Mouse (Mus musculus): Measurements from ENCODE around the gene Sec16a.

Sec16a gene

DNA sequence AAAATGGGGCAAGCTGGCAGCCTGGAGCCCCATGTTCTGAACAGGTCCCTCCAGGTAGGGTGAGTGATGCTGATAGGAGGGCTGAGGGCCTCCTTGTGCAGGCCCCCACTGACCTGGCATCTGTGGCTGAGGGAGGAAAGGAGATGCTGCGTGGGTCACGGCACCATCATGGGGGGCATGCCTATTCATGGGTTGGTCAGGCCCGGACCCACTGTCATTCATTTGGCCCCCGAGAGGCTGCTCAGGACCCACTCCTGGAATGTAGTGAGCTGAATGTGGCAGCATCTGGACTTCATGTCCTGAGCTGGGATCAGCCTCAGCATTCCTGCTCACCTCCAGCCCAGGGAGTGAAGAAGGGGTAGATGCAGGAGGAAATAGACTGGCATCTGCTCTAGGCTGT lies 3.8 kb downstream of the Sec16a start:
- no peak for DNase-seq (ENCODE audit: low read depth, low spot score)

DNA sequence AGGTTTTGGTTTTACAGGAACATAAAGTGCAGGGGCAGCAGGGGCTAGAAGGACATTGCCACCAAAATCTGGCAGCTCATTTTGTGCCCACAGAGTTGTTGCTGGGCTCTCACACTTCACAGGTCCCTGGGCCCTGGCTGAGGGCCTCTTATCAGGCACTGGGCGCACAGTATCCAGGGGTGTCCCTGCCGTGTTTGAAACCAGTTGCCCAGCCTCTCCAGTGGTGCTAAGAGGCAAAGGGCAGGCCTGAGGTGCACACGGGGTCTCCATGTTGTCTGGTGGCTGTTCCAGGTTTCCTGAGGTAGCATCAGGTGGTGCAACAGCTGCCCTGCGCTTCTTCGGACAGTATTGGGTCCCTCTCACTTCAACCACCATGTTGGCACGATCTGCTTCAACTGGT lies 5.3 kb downstream of the Sec16a start:
- no peak for DNase-seq (ENCODE audit: low read depth, low spot score)

DNA sequence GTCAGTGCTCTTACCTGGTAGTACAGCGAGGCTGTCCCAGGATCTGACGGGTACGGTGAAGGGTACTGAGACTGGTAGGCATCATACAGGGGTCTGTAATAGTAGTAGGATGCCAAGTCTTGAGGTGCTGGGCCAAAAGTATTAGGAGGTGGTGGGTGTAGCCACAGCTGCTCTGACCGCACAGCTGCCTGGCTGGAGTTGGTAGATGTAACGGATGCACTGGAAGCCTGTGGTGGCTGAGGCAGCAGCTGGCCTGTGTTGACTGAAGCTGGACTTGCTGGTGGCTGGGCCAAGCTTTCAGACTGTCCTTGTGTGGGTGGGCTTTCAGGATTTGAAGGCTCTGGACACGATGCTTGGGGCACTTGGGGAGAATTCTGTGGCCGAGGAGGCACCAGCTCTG lies 6.6 kb downstream of the Sec16a start:
- DNase-seq (ENCODE audit: low read depth, low spot score) = no peak

DNA sequence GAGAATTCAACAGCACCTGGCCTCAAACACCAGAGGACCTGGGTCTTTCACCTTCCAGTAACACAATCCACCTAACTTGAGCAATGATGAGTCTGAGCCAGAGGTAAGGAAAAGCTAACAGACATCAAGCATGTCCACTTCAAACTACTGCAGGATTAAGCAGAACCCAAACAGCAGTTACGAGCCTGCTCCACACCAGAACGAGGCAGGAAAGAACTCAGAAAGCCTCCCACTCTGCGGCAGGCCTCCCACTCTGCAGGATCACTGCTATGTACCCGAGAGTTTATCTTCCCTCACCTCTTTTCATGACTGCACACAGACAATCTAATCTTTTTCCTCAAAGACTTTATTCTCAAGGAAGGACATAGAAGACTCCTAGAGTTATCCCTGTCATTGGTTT lies 7.8 kb downstream of the Sec16a start:
- DNase-seq (ENCODE audit: low read depth, low spot score) = no peak

DNA sequence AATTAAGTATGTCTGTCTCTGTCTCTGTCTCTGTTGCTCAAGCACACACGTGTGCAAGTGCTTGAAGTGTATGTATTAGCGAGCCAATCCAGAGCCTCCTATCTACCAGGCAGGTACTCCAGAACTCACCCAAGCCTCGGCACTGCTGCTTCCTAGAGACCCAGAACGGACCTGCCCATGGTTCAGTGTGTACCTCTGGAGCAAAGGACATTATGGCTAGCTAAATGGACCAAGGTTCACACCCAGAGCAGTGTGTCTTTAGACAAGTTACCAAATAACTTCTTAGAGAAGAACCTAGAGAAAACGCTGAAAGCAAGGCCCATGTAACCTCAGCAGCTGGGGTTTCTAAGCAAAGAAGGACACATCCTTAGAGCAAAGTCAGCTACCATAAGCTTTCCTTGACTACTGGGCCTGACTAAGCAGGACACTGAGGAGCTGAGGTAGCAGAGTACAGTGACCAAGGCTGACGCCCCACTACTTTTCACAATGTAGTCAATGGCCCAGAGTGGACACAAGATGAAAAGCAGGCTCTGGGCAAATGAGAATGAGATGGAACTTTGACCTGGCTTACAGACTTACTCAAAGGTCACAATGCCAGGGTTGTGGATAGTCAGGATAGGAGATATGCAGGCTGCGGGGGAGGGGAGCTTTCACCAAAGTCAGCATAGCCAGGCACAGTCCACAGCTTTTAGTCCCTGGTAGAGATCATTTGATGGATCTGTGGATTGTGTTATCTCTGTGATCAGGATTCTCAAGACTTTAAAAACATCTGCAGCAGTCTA lies 10.0 kb downstream of the Sec16a start:
- no peak for DNase-seq (ENCODE audit: low read depth, low spot score)

DNA sequence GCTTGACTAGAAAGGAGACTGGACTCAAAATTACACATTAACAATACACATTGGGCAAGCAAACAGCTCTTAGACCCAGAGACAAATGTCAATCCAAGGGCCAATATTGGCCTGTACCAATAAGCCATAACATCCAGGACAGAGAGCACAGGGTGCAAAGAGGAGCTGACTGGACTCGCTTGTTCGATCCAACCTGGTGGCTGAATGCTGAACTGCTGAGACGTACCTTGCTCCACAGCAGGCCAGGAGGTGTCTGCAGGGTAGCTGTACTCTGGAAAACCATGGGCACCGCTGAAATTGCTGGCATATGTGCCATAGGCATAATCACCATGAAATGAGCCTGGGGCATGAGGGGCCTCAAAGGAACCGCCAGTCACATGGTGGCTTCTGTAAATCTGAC lies 15.2 kb downstream of the Sec16a start:
- no peak for DNase-seq (ENCODE audit: low read depth, low spot score)

DNA sequence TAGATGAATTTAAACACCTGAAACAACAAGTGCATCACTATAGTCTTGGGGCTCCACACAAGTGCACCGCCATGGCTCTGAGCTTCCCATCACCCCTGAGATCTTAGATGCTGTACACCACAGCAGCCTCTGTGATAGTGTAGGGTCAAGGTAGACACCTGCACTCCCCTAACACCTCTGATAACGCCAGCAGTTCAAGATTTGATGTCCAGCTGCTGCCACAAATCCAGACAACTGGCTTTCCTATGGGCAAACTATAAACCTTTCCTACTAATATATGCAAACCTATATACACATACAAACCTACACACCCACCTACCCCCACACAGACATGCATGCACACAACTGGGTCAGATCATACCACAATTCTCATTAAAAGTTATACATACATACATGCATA lies 20.5 kb downstream of the Sec16a start:
- DNase-seq (ENCODE audit: low read depth, low spot score) = no peak

DNA sequence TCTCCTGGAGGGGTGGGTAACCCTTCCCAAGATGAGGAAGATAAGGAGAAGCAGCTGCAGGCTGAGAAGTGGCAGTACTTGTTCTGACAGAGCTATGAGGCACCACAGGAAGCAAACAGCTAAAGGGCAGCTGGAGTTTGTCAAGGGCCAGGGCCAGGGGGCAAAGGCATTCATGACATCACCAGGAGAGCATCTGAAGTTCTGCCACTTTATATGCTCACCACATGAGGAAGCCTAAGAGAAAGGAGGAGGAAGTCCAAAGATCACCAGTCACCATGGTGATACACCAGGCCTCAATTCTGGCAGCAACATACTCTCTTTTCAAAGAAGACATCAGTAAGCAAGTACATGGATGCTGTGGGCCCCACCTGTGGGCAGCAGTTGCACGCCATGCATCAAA lies 21.9 kb downstream of the Sec16a start:
- DNase-seq (ENCODE audit: low read depth, low spot score) = no peak

DNA sequence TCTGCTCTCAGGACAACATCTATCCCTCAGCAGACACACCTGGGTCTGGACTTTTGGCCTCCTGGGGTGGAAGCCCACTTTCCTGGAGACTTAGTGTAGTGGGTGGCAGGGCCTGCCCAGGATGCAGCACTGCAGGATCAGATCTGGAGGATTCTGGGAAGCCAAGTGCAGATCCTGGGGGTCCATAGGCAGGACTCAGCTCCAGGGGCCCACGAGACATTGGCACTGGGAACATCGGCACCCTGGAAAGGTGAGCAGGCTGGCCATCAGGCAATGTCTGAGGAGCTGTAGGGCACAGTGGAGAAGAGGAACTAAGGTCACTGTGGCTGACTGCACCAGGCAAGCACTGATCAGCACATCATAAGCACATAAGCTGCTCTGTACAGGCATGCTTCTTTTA lies 23.0 kb downstream of the Sec16a start:
- no peak for DNase-seq (ENCODE audit: low read depth, low spot score)

DNA sequence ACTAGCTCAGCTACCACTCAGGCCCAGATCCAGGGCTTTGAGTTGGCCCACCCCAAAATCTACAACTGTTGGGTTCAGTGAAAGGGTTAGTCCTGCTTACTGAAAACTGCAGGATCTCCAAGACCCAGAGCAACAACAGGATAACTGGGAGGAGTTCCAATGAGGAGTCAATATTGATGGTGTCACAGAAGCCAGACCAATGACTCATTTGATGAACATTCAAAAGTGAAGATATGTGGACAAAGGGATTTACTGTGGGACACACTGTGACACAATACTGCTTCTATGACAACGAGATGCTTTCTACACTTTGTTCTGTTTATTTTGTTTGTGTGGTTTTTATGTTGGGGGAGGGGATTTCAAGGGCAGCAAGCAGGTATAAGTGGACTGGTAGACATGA lies 26.9 kb downstream of the Sec16a start:
- DNase-seq (ENCODE audit: low read depth, low spot score) = no peak

DNA sequence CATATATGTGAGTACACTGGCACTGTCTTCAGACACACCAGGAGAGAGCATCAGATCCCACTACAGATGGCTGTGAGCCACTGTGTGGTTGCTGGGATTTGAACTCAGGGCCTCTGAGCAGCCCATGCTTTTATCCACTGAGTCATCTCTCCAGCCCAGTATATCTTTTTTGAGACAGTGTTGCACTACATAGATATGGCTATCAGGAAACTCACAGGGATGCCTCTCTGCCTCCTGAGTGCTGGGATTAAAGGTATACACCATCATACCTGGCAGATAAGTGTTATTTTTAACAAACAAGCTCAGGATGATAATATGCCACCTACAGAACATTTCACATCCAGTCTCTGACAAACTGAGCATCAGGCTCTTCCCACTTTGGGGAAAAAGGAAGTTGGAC lies 27.9 kb downstream of the Sec16a start:
- DNase-seq (ENCODE audit: low read depth, low spot score) = no peak

DNA sequence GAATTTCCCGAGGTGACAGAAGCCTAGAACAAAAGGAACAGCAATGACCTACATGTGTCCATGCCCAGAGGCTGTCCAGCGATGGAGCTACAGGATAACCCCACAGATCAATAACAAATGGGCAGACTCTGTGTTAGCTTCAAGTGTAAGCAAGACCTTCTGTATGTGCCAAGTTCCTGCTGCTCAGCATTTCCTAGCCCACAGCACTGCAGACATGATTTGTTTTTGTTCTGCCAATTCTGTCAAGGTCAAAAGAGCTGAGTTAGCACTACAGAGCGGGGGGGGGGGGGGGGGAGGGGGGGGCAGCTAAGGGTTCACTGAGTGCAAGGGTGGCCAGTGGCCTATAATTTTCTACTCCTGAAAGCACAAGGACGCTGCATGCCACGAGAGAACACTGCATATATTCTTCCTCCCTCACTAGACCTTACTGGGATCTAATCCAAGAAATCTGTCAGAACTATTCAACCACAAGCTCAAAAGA lies 34.0 kb downstream of the Sec16a start:
- no peak for DNase-seq (ENCODE audit: low read depth, low spot score)

DNA sequence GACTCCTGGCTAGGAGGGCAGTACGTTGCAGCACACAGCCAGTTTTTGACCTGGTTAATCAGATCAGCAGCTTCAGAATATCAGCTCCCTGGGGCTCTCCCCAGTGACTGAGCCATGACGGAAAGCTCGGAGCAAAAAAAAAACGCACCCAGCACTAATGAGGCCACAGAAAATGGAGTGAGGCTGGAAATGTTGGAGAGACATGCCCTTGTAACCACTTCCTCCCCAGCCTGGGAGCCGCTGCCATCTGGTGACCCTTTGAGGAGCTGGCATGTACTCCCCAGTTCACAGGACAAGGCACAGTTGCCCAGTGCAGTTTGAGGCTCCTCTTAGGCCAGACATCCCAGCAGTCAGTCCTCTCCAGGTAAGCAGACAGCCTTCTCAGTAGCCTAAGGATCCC lies 34.9 kb downstream of the Sec16a start:
- no peak for DNase-seq (ENCODE audit: low read depth, low spot score)

DNA sequence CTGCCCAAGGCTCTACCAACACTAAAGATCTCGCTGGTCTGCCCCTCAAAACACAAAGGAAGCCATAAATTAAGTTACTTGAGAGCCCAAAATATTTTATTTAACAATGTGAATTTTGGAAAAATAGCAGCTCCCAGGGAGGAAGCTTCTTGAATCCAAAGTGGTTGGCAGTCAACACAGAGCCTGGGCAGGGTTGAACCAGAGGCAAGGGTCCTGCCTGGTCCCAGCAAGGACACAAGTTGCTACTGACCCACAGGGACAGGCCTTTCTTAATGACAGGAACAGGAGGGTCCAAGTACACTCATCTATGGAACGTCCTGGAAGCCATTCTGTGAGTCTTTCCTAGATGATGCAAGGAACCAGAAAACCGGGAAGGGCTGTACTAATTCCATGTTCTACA lies 35.7 kb downstream of the Sec16a start:
- DNase-seq (ENCODE audit: low read depth, low spot score) = no peak

DNA sequence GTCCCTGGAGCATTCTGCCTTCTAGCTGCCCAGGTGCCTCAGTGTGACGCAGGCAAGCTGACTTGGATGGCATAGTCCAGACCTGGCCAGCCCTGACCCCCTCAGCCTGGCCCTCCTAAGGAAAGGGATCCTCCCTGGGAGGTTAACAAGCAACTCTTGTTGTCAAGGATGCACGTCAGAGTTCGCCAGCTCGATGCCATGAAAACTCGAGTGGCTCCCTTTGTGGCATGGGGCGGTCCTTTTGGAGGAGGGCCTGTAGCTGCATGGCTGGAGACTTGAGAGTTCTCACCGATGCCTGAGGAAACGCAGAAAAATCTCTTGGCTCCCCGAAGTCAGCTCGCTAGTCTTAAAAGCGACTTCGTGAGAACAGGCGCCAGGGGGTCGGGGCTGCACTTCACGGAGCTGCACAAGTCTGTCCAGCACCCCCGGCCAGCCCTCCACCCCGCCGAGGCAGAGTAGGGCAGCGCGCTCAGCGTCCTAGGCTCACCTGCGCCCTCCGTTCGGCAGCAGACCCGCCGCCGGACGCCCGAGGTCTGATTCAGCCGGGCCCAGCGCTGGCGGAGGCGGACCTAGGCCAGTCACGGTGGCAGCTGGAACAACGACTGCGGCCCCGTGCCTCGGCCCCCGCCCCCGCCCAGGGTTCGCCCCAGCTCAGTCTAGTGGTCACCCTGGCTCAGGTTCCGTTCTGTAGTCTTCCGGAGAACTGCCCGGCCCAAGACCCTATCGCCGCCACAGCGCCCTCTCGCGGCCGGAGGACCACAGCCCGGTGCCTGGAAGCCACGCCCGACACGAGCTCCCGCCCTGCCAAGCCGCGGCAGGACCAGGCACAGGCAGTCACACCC lies 36.3 kb downstream of the Sec16a start, which contains the start of gene Inpp5e:
TSS of gene Inpp5e (minus strand) at position 689 of the 842 bp plus-strand sequence.
- DNase-seq (ENCODE audit: low read depth, low spot score) = peak; percentile 96

DNA sequence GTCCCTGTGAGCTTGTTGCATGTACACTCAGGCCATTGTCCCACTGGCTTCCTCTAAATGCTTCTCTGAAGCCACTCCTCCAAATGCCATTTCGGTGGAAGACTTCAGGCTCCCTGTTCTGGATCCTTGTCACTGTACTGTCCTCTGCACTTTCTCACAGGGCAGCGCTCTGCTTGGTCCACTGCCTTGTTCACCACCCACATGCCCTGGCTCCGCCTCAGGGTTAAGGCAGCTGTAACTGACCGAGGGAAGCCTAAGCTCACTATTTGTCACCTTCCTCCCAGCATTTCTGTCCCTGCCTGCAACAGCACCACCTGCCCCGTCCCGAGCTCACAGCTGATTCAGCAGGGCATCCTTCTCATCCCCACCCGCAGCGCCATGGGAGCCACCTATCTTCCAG lies 41.7 kb downstream of the Sec16a start:
- DNase-seq (ENCODE audit: low read depth, low spot score) = no peak

DNA sequence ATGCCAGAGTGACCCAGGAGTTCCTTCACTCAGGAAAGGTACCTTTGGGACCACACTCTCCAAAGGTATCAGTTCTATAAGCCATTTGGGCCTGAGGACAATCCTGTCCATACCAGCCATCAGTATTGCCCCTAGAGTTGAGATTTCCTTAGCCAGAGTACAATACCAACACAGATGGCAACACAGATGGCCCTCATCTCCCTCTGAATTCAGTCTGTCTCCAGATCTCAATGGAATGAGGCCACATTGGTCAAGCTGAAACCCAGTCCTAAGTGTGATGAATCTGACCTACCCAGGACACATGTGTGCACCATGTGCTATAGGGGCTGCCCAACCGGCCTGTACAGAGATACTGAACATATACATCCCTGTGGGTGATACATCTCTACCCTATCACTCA lies 42.8 kb downstream of the Sec16a start:
- DNase-seq (ENCODE audit: low read depth, low spot score) = no peak

DNA sequence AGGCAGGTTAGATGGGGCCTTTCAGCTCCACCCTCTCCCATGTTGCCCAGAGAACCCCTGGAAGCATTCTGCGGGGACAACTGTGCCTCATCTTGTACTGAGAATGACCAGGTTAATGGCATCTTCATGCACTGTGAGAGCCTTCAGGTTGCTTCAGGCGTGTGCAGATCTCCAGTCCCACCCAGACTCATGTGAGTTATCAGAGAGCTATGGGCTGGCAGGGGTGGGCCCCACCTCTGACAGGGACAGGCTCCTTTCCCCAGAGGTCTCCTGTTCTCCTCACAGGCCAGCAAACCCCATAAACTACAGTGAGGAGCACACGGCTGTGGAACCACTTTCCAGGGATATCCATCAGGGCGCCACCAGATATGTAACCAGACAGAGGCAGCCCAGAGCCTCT lies 44.0 kb downstream of the Sec16a start:
- DNase-seq (ENCODE audit: low read depth, low spot score) = no peak

DNA sequence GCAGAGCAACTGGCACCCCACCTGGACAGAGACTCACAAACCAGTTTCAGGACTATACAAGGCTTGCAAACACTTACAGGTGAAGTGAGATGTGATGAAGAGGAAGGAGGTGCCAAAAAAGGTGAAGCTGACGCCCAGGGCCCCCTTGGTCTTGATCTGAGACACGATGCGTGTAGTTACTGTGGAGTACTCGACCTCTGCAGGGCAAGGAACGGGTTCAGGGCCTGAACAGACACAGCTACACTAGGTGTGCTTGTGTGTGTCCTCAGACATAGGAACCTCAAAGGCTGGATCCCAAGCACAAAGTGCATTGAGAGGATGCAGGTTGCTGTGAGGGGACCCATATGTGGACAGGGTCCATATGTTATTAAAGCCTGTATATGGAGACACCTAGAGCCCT lies 44.7 kb downstream of the Sec16a start:
- no peak for DNase-seq (ENCODE audit: low read depth, low spot score)

DNA sequence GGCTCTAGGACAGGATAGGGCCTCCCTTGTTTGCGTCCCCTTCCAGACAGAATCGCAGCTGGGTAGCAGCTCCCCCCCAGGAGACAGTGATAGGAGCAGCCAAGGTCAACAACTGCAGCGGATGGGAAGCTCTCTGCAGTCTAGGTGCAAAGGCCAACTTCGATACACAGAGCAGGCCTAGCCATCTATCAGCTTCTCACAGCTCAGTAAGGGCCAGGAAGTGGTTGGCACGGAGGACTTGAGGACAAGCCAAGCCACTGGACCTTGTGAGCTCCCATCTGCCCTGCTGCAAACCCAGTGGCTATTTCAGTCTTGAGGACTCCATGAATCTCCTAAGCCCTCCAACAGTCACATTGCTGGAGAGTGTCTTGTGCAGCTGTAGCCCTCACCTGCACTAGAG lies 45.4 kb downstream of the Sec16a start:
- no peak for DNase-seq (ENCODE audit: low read depth, low spot score)

DNA sequence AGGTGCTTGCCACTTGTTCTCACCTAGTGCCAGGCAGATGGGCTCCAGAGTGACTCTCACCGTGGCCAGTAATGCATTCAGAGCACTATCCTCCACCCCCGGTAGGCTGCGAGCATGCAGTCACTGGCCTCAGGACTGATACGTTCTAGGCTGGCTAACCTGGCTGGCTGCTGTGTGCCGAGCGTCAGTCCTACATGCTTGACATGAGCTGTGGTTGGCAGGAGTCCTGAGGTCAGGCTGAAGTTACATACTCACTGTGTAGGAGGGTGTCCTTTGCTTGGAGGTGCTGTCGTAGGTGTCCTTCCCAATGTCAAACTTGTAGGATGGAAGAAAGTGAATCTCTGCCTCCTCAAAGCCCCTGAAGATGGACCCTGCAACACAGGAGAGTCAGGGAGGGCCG lies 46.0 kb downstream of the Sec16a start:
- DNase-seq (ENCODE audit: low read depth, low spot score) = no peak

DNA sequence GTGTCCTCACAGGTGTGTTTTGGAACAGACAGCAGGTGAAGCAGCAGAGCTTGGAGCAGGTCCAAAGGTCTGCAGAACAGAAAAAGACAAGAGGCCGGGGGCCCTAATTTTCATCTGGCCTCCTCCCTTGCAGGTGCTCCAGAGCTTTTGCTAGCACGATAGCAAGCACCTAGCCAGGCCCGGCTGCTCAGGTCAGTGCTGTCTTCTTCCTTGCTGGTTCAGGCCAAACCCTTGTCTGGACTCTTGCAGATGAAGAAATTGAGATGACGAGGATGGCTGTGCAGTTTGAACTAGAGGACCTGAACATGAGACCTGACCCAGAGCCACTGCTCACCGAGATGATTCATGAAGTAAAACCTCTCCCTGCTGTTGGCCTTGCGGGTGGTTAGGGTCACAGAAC lies 53.4 kb downstream of the Sec16a start:
- DNase-seq (ENCODE audit: low read depth, low spot score) = no peak

DNA sequence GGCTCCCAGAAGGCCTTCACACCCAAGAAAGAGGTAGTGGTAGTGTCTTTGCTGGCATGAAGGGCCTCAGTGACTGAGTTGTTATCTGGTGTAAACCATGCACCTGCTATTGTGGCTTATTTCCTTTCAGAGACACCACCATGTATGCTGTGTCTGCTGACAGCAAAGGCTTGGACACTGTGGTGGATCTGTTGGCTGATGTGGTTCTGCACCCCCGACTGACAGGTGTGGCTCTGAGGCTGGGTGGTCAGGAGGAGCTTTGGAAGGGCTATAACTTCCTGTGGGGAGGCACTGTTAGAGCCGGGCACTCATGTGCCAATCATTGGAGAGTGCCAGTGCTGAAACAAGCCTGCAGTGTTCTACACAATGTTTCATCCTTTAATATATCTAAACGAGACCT lies 54.1 kb downstream of the Sec16a start:
- DNase-seq (ENCODE audit: low read depth, low spot score) = no peak

All from mesoderm, embryonic 11.5 days (tissue).